Mouse (Mus musculus): ENCODE results near the gene Abcc5. TPM values are rescaled to one million over a fixed set of nuclear protein-coding genes. Genes with fewer than 3 reads are reported as not detected.
"Not testable (repeated sequence)": the region's sequence is repeated elsewhere in the genome, so short reads cannot be mapped to it uniquely, and the experiment has no call there.

The Abcc5 gene
- polyA plus RNA-seq, 2 experiments, result 14.5 to 22.8 TPM

DNA sequence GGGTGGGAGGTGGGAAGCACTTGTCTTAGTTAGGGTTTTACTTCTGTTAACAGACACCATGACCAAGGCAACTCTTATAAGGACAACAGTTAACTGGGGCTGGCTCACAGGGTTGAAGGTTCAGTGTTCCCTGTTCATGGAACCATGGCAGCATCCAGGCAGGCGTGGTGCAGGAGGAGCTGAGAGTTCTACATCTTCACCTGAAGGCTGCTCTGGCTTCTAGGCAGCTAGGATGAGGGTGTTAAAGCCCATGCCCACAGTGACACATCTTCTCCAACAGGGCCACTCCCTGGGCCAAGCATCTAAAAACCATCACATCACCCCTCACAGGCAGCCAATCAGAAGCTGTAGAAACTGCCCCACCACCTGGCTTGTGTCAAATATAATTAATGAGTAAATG is 45.5 kb upstream of the Abcc5 start:
- Histone ChIP-seq H3K4me3 (ENCODE audit: insufficient read depth in 1 of 2, low read depth in 2 of 2, low read length in 2 of 2) (no peak overlapping the region), H3K4me2 (ENCODE audit: low read depth) (no peak overlapping the region), H3K27me3 (ENCODE audit: control insufficient read depth, insufficient read depth, low read length) (no peaks in the 10 kb centered on the region), H3K36me3 (replicated peaks; ENCODE audit: control insufficient read depth, insufficient read depth, low read depth) (no peaks in the 10 kb centered on the region), H3K4me1 (replicated peaks; ENCODE audit: control insufficient read depth in 2 of 2, insufficient read depth in 2 of 2, low read length in 1 of 2) (peaks cover 0 to 2% of the 10 kb centered on the region in 2 experiments; a peak in 1 of 4 replicates), H3K9me3 (ENCODE audit: control insufficient read depth, low read length) (no peaks in the 10 kb centered on the region), H3K27ac (no peak overlapping the region), H3K9ac (replicated peaks) (no peak overlapping the region)
- ATAC-seq (ENCODE audit: insufficient read depth) (no peak), DNase-seq (ENCODE audit: low read depth in 3 of 3, low spot score in 3 of 3) (no peak)
- no peak for TF ChIP-seq CTCF (IDR thresholded peaks at IDR 0.05; ENCODE audit: low read depth)
- TF ChIP-seq EP300 (IDR thresholded peaks at IDR 0.05; ENCODE audit: low read depth), result no peak
- WGBS (ENCODE audit: insufficient replicate concordance), result 40% methylated on average over 1 of the region's 1 CpGs

DNA sequence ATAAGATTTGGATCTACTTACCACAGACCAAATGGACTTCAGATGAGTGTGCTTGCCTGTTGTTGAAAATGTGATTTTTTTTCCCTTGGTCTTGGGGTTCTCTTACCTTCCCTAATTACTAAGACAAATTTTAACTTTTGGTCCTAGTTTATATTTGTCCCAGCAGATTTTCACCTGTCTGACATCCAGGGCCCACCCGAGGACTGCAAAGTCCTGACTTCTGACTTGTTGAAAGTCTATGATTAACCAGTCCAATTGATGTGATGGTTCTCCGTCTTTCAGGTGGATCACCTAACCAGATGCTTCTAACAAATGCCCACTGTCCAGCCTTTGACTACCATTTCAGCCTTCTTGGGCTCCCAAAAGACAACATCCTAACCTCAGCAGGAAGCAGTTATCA is 44.8 kb upstream of the Abcc5 start:
- H3K9me3 ChIP-seq (ENCODE audit: control insufficient read depth, low read length), result no peaks in the 10 kb centered on the region
- H3K36me3 ChIP-seq (replicated peaks; ENCODE audit: control insufficient read depth, insufficient read depth, low read depth), result no peaks in the 10 kb centered on the region
- TF ChIP-seq CTCF (IDR thresholded peaks at IDR 0.05; ENCODE audit: low read depth) (no peak), EP300 (IDR thresholded peaks at IDR 0.05; ENCODE audit: low read depth) (no peak)
- H3K4me3 ChIP-seq (ENCODE audit: insufficient read depth in 1 of 2, low read depth in 2 of 2, low read length in 2 of 2), result no peak overlapping the region
- ATAC-seq (ENCODE audit: insufficient read depth) (no peak), DNase-seq (ENCODE audit: low read depth in 3 of 3, low spot score in 3 of 3) (no peak)
- 62% methylated on average over 2 of the region's 2 CpGs for WGBS (ENCODE audit: insufficient replicate concordance)
- H3K4me2 ChIP-seq (ENCODE audit: low read depth), result no peak overlapping the region
- no peaks in the 10 kb centered on the region for H3K4me1 ChIP-seq (replicated peaks; ENCODE audit: control insufficient read depth in 2 of 2, insufficient read depth in 2 of 2, low read length in 1 of 2)
- no peaks in the 10 kb centered on the region for H3K27me3 ChIP-seq (ENCODE audit: control insufficient read depth, insufficient read depth, low read length)
- H3K9ac ChIP-seq (replicated peaks), result no peak overlapping the region
- no peak overlapping the region for H3K27ac ChIP-seq

GRCm38 (mm10) chr16:20464725-20465124 is 38.5 kb upstream of the Abcc5 start:
- TF ChIP-seq EP300 (IDR thresholded peaks at IDR 0.05; ENCODE audit: low read depth), result no peak
- no peak for TF ChIP-seq CTCF (IDR thresholded peaks at IDR 0.05; ENCODE audit: low read depth)
- Histone ChIP-seq H3K4me3 (ENCODE audit: insufficient read depth in 1 of 2, low read depth in 2 of 2, low read length in 2 of 2) (no peak overlapping the region), H3K36me3 (replicated peaks; ENCODE audit: control insufficient read depth, insufficient read depth, low read depth) (no peaks in the 10 kb centered on the region), H3K9ac (replicated peaks) (no peak overlapping the region), H3K4me2 (ENCODE audit: low read depth) (no peak overlapping the region), H3K27ac (no peak overlapping the region), H3K9me3 (ENCODE audit: control insufficient read depth, low read length) (no peaks in the 10 kb centered on the region), H3K27me3 (ENCODE audit: control insufficient read depth, insufficient read depth, low read length) (no peaks in the 10 kb centered on the region), H3K4me1 (replicated peaks; ENCODE audit: control insufficient read depth in 2 of 2, insufficient read depth in 2 of 2, low read length in 1 of 2) (no peaks in the 10 kb centered on the region)
- ATAC-seq (ENCODE audit: insufficient read depth) (no peak), DNase-seq (ENCODE audit: low read depth in 3 of 3, low spot score in 3 of 3) (no peak)

GRCm38 (mm10) chr16:20458736-20459135 is 32.5 kb upstream of the Abcc5 start:
- WGBS (ENCODE audit: insufficient replicate concordance), result 59% methylated on average over 5 of the region's 5 CpGs
- not testable (repeated sequence) for H3K4me1 ChIP-seq (replicated peaks; ENCODE audit: control insufficient read depth in 2 of 2, insufficient read depth in 2 of 2, low read length in 1 of 2); DNase-seq (ENCODE audit: low read depth in 3 of 3, low spot score in 3 of 3); H3K27ac ChIP-seq; H3K4me3 ChIP-seq (ENCODE audit: insufficient read depth in 1 of 2, low read depth in 2 of 2, low read length in 2 of 2); ATAC-seq (ENCODE audit: insufficient read depth); H3K36me3 ChIP-seq (replicated peaks; ENCODE audit: control insufficient read depth, insufficient read depth, low read depth); H3K27me3 ChIP-seq (ENCODE audit: control insufficient read depth, insufficient read depth, low read length); H3K4me2 ChIP-seq (ENCODE audit: low read depth); H3K9me3 ChIP-seq (ENCODE audit: control insufficient read depth, low read length); H3K9ac ChIP-seq (replicated peaks)

GRCm38 (mm10) chr16:20456106-20456505 is 29.9 kb upstream of the Abcc5 start:
- no peak for DNase-seq (ENCODE audit: low read depth in 3 of 3, low spot score in 3 of 3)
- H3K27me3 ChIP-seq (ENCODE audit: control insufficient read depth, insufficient read depth, low read length), result no peaks in the 10 kb centered on the region

More at GRCm38 (mm10) chr16:20456106-20456505, 29.9 kb upstream of the Abcc5 start:
- 13% methylated on average over 1 of the region's 1 CpGs for WGBS (ENCODE audit: insufficient replicate concordance)
- no peaks in the 10 kb centered on the region for H3K4me1 ChIP-seq (replicated peaks; ENCODE audit: control insufficient read depth in 2 of 2, insufficient read depth in 2 of 2, low read length in 1 of 2)
- H3K27ac ChIP-seq, result no peak overlapping the region
- H3K9me3 ChIP-seq (ENCODE audit: control insufficient read depth, low read length), result no peaks in the 10 kb centered on the region
- no peaks in the 10 kb centered on the region for H3K36me3 ChIP-seq (replicated peaks; ENCODE audit: control insufficient read depth, insufficient read depth, low read depth)
- H3K4me3 ChIP-seq (ENCODE audit: insufficient read depth in 1 of 2, low read depth in 2 of 2, low read length in 2 of 2), result no peak overlapping the region
- H3K4me2 ChIP-seq (ENCODE audit: low read depth), result no peak overlapping the region
- no peak overlapping the region for H3K9ac ChIP-seq (replicated peaks)
- no peak for ATAC-seq (ENCODE audit: insufficient read depth)
- TF ChIP-seq EP300 (IDR thresholded peaks at IDR 0.05; ENCODE audit: low read depth) (no peak), CTCF (IDR thresholded peaks at IDR 0.05; ENCODE audit: low read depth) (no peak)
